In the genomic region with DNA sequence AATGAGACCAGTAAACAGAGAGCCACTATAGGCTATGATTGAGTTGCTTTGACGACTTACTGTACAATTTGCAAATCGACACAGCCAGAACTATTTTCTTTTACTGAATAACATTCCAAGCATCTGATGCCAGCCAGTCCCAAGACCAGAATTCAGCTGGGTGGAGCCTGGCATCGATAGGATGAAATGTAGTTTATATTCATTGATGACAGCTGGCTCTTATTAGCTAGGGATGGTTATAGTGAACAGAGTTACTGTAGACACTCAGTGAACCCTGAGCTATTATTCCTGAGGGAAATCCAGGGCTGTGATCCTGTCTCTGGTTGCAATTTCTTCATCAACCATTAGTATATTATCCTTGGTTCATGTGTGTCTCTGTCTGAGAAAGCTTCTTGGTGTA, we compare ENCODE assay signal across 21 mouse cellular contexts.
DNase-seq lines count a peak whose midpoint lies in the region; ATAC-seq lines count a peak whose summit lies in the region.
"Had no signal": no experiment of that assay in that cellular context is flagged by ENCODE, and none has a peak within 500 bp of the region (broad histone marks: within the 10 kb centered on the region; RNA-seq: fewer than 3 reads in every experiment).

No protein-coding gene starts in this region.

- ATAC-seq in embryonic facial prominence, embryonic 11.5 days (replicated peaks; ENCODE audit: insufficient number of reproducible peaks, low FRiP score, low TSS enrichment, low read depth), result no peak; the same call in 1 of the 2 replicates
- ATAC-seq: activated CD4-positive, CD25-positive, alpha-beta regulatory T cell, adult 4 months; forebrain, embryonic 13.5 days; forebrain, embryonic 15.5 days; forebrain, postnatal 0 days; Patski had no signal

- no peak overlapping the region for H3K9ac ChIP-seq in embryonic facial prominence, embryonic 11.5 days (replicated peaks; ENCODE audit: low read length)
- H3K9ac ChIP-seq: embryonic facial prominence, embryonic 13.5 days; forebrain, embryonic 13.5 days; forebrain, embryonic 15.5 days; forebrain, postnatal 0 days had no signal

- 81% methylated on average over 3 of the region's 3 CpGs for WGBS in embryonic facial prominence, embryonic 11.5 days
- 81% methylated on average over 3 of the region's 3 CpGs for WGBS in embryonic facial prominence, embryonic 10.5 days

- DNase-seq in embryonic facial prominence, embryonic 11.5 days (ENCODE audit: low spot score), result peak; percentile 24
- DNase-seq in embryonic facial prominence, embryonic 10.5 days (ENCODE audit: low spot score), result no peak
- DNase-seq in adipocyte (ENCODE audit: low spot score), result peak; percentile 9
- no peak for DNase-seq in right cerebral cortex, postnatal 4 days
- no peak for DNase-seq in spleen, postnatal 10 days (ENCODE audit: low spot score in 2 of 2)
- DNase-seq: adrenal gland, adult 2 months; adrenal gland, postnatal 10 days; adrenal gland, postnatal 25 days; cerebellum, adult 11 months; cerebellum, adult 18-20 months; cerebellum, adult 8-10 months; cerebellum, adult 9-11 months; cerebellum, postnatal 14 days; cerebellum, postnatal 36 days; embryo, embryonic 11 days; forebrain, postnatal 0 days had no signal

- no peaks in the 10 kb centered on the region for H3K27me3 ChIP-seq in embryonic facial prominence, embryonic 11.5 days (ENCODE audit: control insufficient read depth, insufficient read depth, low read length)
- H3K27me3 ChIP-seq in embryonic facial prominence, embryonic 10.5 days (replicated peaks; ENCODE audit: low read depth, poor library complexity, severe bottlenecking), result no peaks in the 10 kb centered on the region
- H3K27me3 ChIP-seq: embryonic facial prominence, embryonic 13.5 days; forebrain, embryonic 13.5 days; forebrain, embryonic 15.5 days; Patski had no signal

- no peaks in the 10 kb centered on the region for H3K36me3 ChIP-seq in embryonic facial prominence, embryonic 11.5 days (replicated peaks; ENCODE audit: control insufficient read depth, insufficient read depth, low read depth, low read length)
- H3K36me3 ChIP-seq in embryonic facial prominence, embryonic 10.5 days (replicated peaks), result no peaks in the 10 kb centered on the region
- H3K36me3 ChIP-seq: embryonic facial prominence, embryonic 13.5 days; forebrain, embryonic 15.5 days had no signal

- H3K27ac ChIP-seq in embryonic facial prominence, embryonic 11.5 days (replicated peaks; ENCODE audit: low read depth, low read length), result no peak overlapping the region
- no peak overlapping the region for H3K27ac ChIP-seq in embryonic facial prominence, embryonic 10.5 days (replicated peaks)
- H3K27ac ChIP-seq: embryonic facial prominence, embryonic 13.5 days; forebrain, embryonic 13.5 days; forebrain, embryonic 15.5 days had no signal

- no peak overlapping the region for H3K4me2 ChIP-seq in embryonic facial prominence, embryonic 11.5 days (ENCODE audit: low read depth, low read length)
- H3K4me2 ChIP-seq: embryonic facial prominence, embryonic 13.5 days; forebrain, embryonic 13.5 days; forebrain, embryonic 15.5 days had no signal

- no peak overlapping the region for H3K4me3 ChIP-seq in embryonic facial prominence, embryonic 11.5 days (ENCODE audit: low read depth, low read length)
- H3K4me3 ChIP-seq in embryonic facial prominence, embryonic 10.5 days, result no peak overlapping the region
- H3K4me3 ChIP-seq: embryonic facial prominence, embryonic 13.5 days; forebrain, embryonic 13.5 days; forebrain, embryonic 15.5 days had no signal

- no peaks in the 10 kb centered on the region for H3K4me1 ChIP-seq in embryonic facial prominence, embryonic 11.5 days (ENCODE audit: control insufficient read depth, insufficient read depth, low read length)
- no peaks in the 10 kb centered on the region for H3K4me1 ChIP-seq in embryonic facial prominence, embryonic 10.5 days
- H3K4me1 ChIP-seq: forebrain, embryonic 13.5 days; forebrain, embryonic 15.5 days had no signal

- no peaks in the 10 kb centered on the region for H3K9me3 ChIP-seq in embryonic facial prominence, embryonic 11.5 days (replicated peaks; ENCODE audit: control insufficient read depth, low read length)
- H3K9me3 ChIP-seq in embryonic facial prominence, embryonic 10.5 days, result no peaks in the 10 kb centered on the region
- H3K9me3 ChIP-seq: embryonic facial prominence, embryonic 13.5 days; forebrain, embryonic 13.5 days; forebrain, embryonic 15.5 days had no signal

Comparison
In these comparisons a context has a peak if more than half of its experiments do, and no peak if none do; other contexts are left out.
1. DNase-seq: peak in embryonic facial prominence, embryonic 11.5 days (single experiment) and adipocyte (single experiment); none in embryonic facial prominence, embryonic 10.5 days (single experiment), right cerebral cortex, postnatal 4 days (single experiment) and spleen, postnatal 10 days (0 of 2).